Mouse (Mus musculus): ENCODE data around the gene Tmem88b. TPM values are rescaled to one million over a fixed set of nuclear protein-coding genes. Genes with fewer than 3 reads are reported as not detected.

The Tmem88b gene
- polyA plus RNA-seq, 1 experiment from 2014 or later: 1.8 TPM

- H3K36me3 ChIP-seq (ENCODE audit: control insufficient read depth, insufficient read depth): no peaks in the 10 kb centered on the region
- H3K27ac ChIP-seq (ENCODE audit: low read length): peak overlapping the region; percentile 87
- no peaks in the 10 kb centered on the region for H3K27me3 ChIP-seq (ENCODE audit: control insufficient read depth, insufficient read depth, low read length)
- peak overlapping the region; percentile 87 for H3K4me2 ChIP-seq (ENCODE audit: low read depth, low read length)
- WGBS: 32% methylated on average over 16 of the region's 16 CpGs
- H3K4me3 ChIP-seq (ENCODE audit: low read length): peak overlapping the region; percentile 69
- H3K9me3 ChIP-seq (replicated peaks; ENCODE audit: control insufficient read depth, low read length): no peaks in the 10 kb centered on the region
- ATAC-seq (replicated peaks; ENCODE audit: extremely low read depth, insufficient read depth, low FRiP score): peak; percentile 16; the same call in 1 of the 2 replicates
- H3K9ac ChIP-seq (ENCODE audit: low read length): peak overlapping the region; percentile 86
- peaks cover 26% of the 10 kb centered on the region for H3K4me1 ChIP-seq (ENCODE audit: control insufficient read depth, insufficient read depth, low read length)
Observed at GRCm38 (mm10) chr4:155783486-155784080, 2.1 kb downstream of the Tmem88b start.

- H3K9ac ChIP-seq (ENCODE audit: low read length): no peak overlapping the region
- 17% methylated on average over 6 of the region's 6 CpGs for WGBS
- no peaks in the 10 kb centered on the region for H3K27me3 ChIP-seq (ENCODE audit: control insufficient read depth, insufficient read depth, low read length)
- ATAC-seq (replicated peaks; ENCODE audit: extremely low read depth, insufficient read depth, low FRiP score): 0 out of 2 replicates have a peak, but pooled peaks have one; percentile 16
- no peaks in the 10 kb centered on the region for H3K36me3 ChIP-seq (ENCODE audit: control insufficient read depth, insufficient read depth)
- H3K4me3 ChIP-seq (ENCODE audit: low read length): no peak overlapping the region
- no peaks in the 10 kb centered on the region for H3K9me3 ChIP-seq (replicated peaks; ENCODE audit: control insufficient read depth, low read length)
- peak overlapping the region; percentile 33 for H3K27ac ChIP-seq (ENCODE audit: low read length)
- H3K4me1 ChIP-seq (ENCODE audit: control insufficient read depth, insufficient read depth, low read length): peaks cover 40% of the 10 kb centered on the region
- H3K4me2 ChIP-seq (ENCODE audit: low read depth, low read length): no peak overlapping the region
Observed at GRCm38 (mm10) chr4:155780895-155781294, 4.8 kb downstream of the Tmem88b start.

- Histone ChIP-seq H3K4me1 (ENCODE audit: control insufficient read depth, insufficient read depth, low read length) (peaks cover 44% of the 10 kb centered on the region), H3K9me3 (replicated peaks; ENCODE audit: control insufficient read depth, low read length) (no peaks in the 10 kb centered on the region)
- whole genome bisulfite sequencing: 83% methylated on average over 4 of the region's 4 CpGs
Observed at GRCm38 (mm10) chr4:155779498-155779897, 6.2 kb downstream of the Tmem88b start.

GRCm38 (mm10) chr4:155777816-155778215, 7.9 kb downstream of the Tmem88b start:
- H3K9me3 ChIP-seq (replicated peaks; ENCODE audit: control insufficient read depth, low read length): no peaks in the 10 kb centered on the region
- peaks cover 10% of the 10 kb centered on the region for H3K27me3 ChIP-seq (ENCODE audit: control insufficient read depth, insufficient read depth, low read length)
- no peak overlapping the region for H3K4me2 ChIP-seq (ENCODE audit: low read depth, low read length)
- 59% methylated on average over 2 of the region's 2 CpGs for WGBS
- ATAC-seq (replicated peaks; ENCODE audit: extremely low read depth, insufficient read depth, low FRiP score): no peak
- H3K4me3 ChIP-seq (ENCODE audit: low read length): no peak overlapping the region
- H3K9ac ChIP-seq (ENCODE audit: low read length): no peak overlapping the region
- no peaks in the 10 kb centered on the region for H3K36me3 ChIP-seq (ENCODE audit: control insufficient read depth, insufficient read depth)
- H3K4me1 ChIP-seq (ENCODE audit: control insufficient read depth, insufficient read depth, low read length): peaks cover 44% of the 10 kb centered on the region
- peak overlapping the region; percentile 45 for H3K27ac ChIP-seq (ENCODE audit: low read length)

More at GRCm38 (mm10) chr4:155779498-155779897, 6.2 kb downstream of the Tmem88b start:
- Histone ChIP-seq H3K27ac (ENCODE audit: low read length) (no peak overlapping the region), H3K9ac (ENCODE audit: low read length) (no peak overlapping the region), H3K4me3 (ENCODE audit: low read length) (no peak overlapping the region), H3K27me3 (ENCODE audit: control insufficient read depth, insufficient read depth, low read length) (0 out of 2 replicates have a peak, but pooled peaks cover 2% of the 10 kb centered on the region), H3K4me2 (ENCODE audit: low read depth, low read length) (no peak overlapping the region), H3K36me3 (ENCODE audit: control insufficient read depth, insufficient read depth) (no peaks in the 10 kb centered on the region)
- ATAC-seq (replicated peaks; ENCODE audit: extremely low read depth, insufficient read depth, low FRiP score): no peak

- peak overlapping the region; percentile 72 for H3K27ac ChIP-seq (ENCODE audit: low read length)
- no peak overlapping the region for H3K9ac ChIP-seq (ENCODE audit: low read length)
- H3K4me2 ChIP-seq (ENCODE audit: low read depth, low read length): no peak overlapping the region
- WGBS: 58% methylated on average over 2 of the region's 2 CpGs
- ATAC-seq (replicated peaks; ENCODE audit: extremely low read depth, insufficient read depth, low FRiP score): no peak
- no peaks in the 10 kb centered on the region for H3K36me3 ChIP-seq (ENCODE audit: control insufficient read depth, insufficient read depth)
- H3K27me3 ChIP-seq (ENCODE audit: control insufficient read depth, insufficient read depth, low read length): peaks cover 19% of the 10 kb centered on the region
- no peaks in the 10 kb centered on the region for H3K9me3 ChIP-seq (replicated peaks; ENCODE audit: control insufficient read depth, low read length)
- no peak overlapping the region for H3K4me3 ChIP-seq (ENCODE audit: low read length)
- peaks cover 44% of the 10 kb centered on the region for H3K4me1 ChIP-seq (ENCODE audit: control insufficient read depth, insufficient read depth, low read length)
Observed at GRCm38 (mm10) chr4:155776704-155777335, 8.9 kb downstream of the Tmem88b start.

GRCm38 (mm10) chr4:155775855-155776254, 9.8 kb downstream of the Tmem88b start:
- Histone ChIP-seq H3K4me2 (ENCODE audit: low read depth, low read length) (no peak overlapping the region), H3K9ac (ENCODE audit: low read length) (no peak overlapping the region), H3K27me3 (ENCODE audit: control insufficient read depth, insufficient read depth, low read length) (peaks cover 22% of the 10 kb centered on the region), H3K36me3 (ENCODE audit: control insufficient read depth, insufficient read depth) (no peaks in the 10 kb centered on the region), H3K27ac (ENCODE audit: low read length) (peak overlapping the region; percentile 86), H3K9me3 (replicated peaks; ENCODE audit: control insufficient read depth, low read length) (no peaks in the 10 kb centered on the region), H3K4me3 (ENCODE audit: low read length) (no peak overlapping the region), H3K4me1 (ENCODE audit: control insufficient read depth, insufficient read depth, low read length) (peaks cover 41% of the 10 kb centered on the region)
- no peak for ATAC-seq (replicated peaks; ENCODE audit: extremely low read depth, insufficient read depth, low FRiP score)
- 48% methylated on average over 3 of the region's 3 CpGs for WGBS

- no peaks in the 10 kb centered on the region for H3K9me3 ChIP-seq (replicated peaks; ENCODE audit: control insufficient read depth, low read length)
- H3K4me2 ChIP-seq (ENCODE audit: low read depth, low read length): peak overlapping the region; percentile 65
- no peaks in the 10 kb centered on the region for H3K36me3 ChIP-seq (ENCODE audit: control insufficient read depth, insufficient read depth)
- peaks cover 40% of the 10 kb centered on the region for H3K4me1 ChIP-seq (ENCODE audit: control insufficient read depth, insufficient read depth, low read length)
- H3K27ac ChIP-seq (ENCODE audit: low read length): peak overlapping the region; percentile 86
- H3K27me3 ChIP-seq (ENCODE audit: control insufficient read depth, insufficient read depth, low read length): peaks cover 22% of the 10 kb centered on the region
- peak; percentile 33 for ATAC-seq (replicated peaks; ENCODE audit: extremely low read depth, insufficient read depth, low FRiP score)
- H3K9ac ChIP-seq (ENCODE audit: low read length): peak overlapping the region; percentile 34; the same call in 1 of the 2 replicates
- H3K4me3 ChIP-seq (ENCODE audit: low read length): peak overlapping the region; percentile 42
- WGBS: 22% methylated on average over 9 of the region's 9 CpGs
Observed at GRCm38 (mm10) chr4:155774971-155775740, 10.5 kb downstream of the Tmem88b start.

GRCm38 (mm10) chr4:155774280-155774754, 11.4 kb downstream of the Tmem88b start, which contains the start of gene Vwa1:
Gene Vwa1 (minus strand): TSS chr4:155774698.
- peaks cover 41% of the 10 kb centered on the region for H3K4me1 ChIP-seq (ENCODE audit: control insufficient read depth, insufficient read depth, low read length)
- peak within 1 kb of the TSS; percentile 65 for H3K4me2 ChIP-seq (ENCODE audit: low read depth, low read length)
- H3K9me3 ChIP-seq (replicated peaks; ENCODE audit: control insufficient read depth, low read length): no peaks in the 10 kb centered on the region
- under 1% methylated on average over 35 of the region's 35 CpGs for WGBS
- ATAC-seq (replicated peaks; ENCODE audit: extremely low read depth, insufficient read depth, low FRiP score): peak; percentile 77
- H3K9ac ChIP-seq (ENCODE audit: low read length): peak within 1 kb of the TSS; percentile 49
- peak within 1 kb of the TSS; percentile 86 for H3K27ac ChIP-seq (ENCODE audit: low read length)
- peak within 1 kb of the TSS; percentile 42 for H3K4me3 ChIP-seq (ENCODE audit: low read length)
- H3K36me3 ChIP-seq (ENCODE audit: control insufficient read depth, insufficient read depth): no peaks in the 10 kb centered on the region
- peaks cover 22% of the 10 kb centered on the region for H3K27me3 ChIP-seq (ENCODE audit: control insufficient read depth, insufficient read depth, low read length)
